Mouse (Mus musculus) C2C12 (cell line): ENCODE measurements around the gene Cox17.

Experiments
- CEBPB ChIP-seq: IDR thresholded peaks from one replicate; pipeline ENCODE4 v1.6.1; 2011; ENCODE audit warnings: low read depth, mild to moderate bottlenecking, control low read depth, moderate library complexity
- CTCF ChIP-seq: IDR thresholded peaks from one replicate; pipeline ENCODE4 v1.5.1; 2011; ENCODE audit not compliant: control insufficient read depth, insufficient read depth, insufficient read length
- FOSL1 ChIP-seq: IDR thresholded peaks from one replicate; pipeline ENCODE4 v1.8.0; 2011; ENCODE audit warnings: mild to moderate bottlenecking, low read length; ENCODE audit not compliant: poor library complexity, insufficient read depth, severe bottlenecking
- MAX ChIP-seq: IDR thresholded peaks from one replicate; pipeline ENCODE4 v1.6.1; 2011; ENCODE audit warnings: mild to moderate bottlenecking, control low read depth
- MYOD1 ChIP-seq: IDR thresholded peaks from one replicate; pipeline ENCODE4 v1.6.1; 2011; ENCODE audit warnings: low read depth; ENCODE audit not compliant: control insufficient read depth, insufficient read length
- MYOG ChIP-seq: IDR thresholded peaks from one replicate; pipeline ENCODE4 v1.6.1; 2011; ENCODE audit not compliant: control insufficient read depth, insufficient read length; ENCODE audit errors: extremely low read depth
- USF1 ChIP-seq: IDR thresholded peaks from one replicate; pipeline ENCODE4 v1.6.1; 2011; ENCODE audit warnings: low read depth, mild to moderate bottlenecking, control low read depth, moderate library complexity

DNA sequence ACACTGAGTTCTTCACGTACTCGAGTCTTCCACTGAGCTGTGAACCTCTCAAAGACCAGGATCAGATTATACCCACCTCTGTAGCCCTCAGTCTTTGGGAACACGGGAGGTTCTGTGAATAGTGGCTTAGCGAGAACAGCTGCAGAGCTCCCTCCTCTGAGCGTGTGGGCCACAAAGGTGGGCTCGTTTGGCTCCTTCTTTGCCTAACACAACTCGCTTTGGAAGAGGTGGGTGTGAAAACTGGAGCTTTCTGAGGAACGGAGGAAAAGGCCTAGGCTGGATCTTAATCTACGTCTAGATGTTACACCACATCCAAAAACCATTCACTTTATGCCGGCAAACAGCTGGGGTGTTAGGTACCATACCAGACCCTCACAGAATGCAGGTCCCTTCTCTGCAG lies 18.6 kb downstream of the Cox17 start:
- TF ChIP-seq CTCF (no peak), MYOG (no peak), MAX (no peak), MYOD1 (no peak), FOSL1 (no peak), CEBPB (no peak), USF1 (no peak)
